Mouse (Mus musculus) midbrain, embryonic 12.5 days (tissue): ENCODE results near the gene Spaar. TPM values are rescaled to one million over a fixed set of nuclear protein-coding genes. Genes with fewer than 3 reads are reported as not detected.

ENCODE experiments used
- ATAC-seq: fragments of 200-750 bp; cut with Nextera tagmentation; 2 replicates; pipeline ENCODE4 v1.8.0; 2017; ENCODE audit warnings: low read depth, moderate TSS enrichment, moderate library complexity; ENCODE audit not compliant: low FRiP score
- H3K27ac ChIP-seq: fragments of 300-500 bp; sonication (generic); replicated peaks from 2 replicates; pipeline ENCODE4 v1.5.1; 2016; ENCODE audit warnings: mild to moderate bottlenecking
- H3K27me3 ChIP-seq: fragments of 300-500 bp; sonication (generic); 2 replicates; pipeline ENCODE4 v1.6.1; 2016; ENCODE audit warnings: mild to moderate bottlenecking
- H3K36me3 ChIP-seq: fragments of 300-500 bp; sonication (generic); 2 replicates; pipeline ENCODE4 v1.6.1; 2016
- H3K4me1 ChIP-seq: fragments of 300-500 bp; sonication (generic); 2 replicates; pipeline ENCODE4 v1.6.1; 2016
- H3K4me2 ChIP-seq: fragments of 300-500 bp; sonication (generic); replicated peaks from 2 replicates; pipeline ENCODE4 v1.6.1; 2016; ENCODE audit warnings: mild to moderate bottlenecking, moderate library complexity
- H3K4me3 ChIP-seq: fragments of 300-500 bp; sonication (generic); 2 replicates; pipeline ENCODE4 v1.5.1; 2016; ENCODE audit warnings: mild to moderate bottlenecking
- H3K9ac ChIP-seq: fragments of 300-500 bp; sonication (generic); replicated peaks from 2 replicates; pipeline ENCODE4 v1.6.1; 2016; ENCODE audit warnings: mild to moderate bottlenecking, moderate library complexity
- H3K9me3 ChIP-seq: fragments of 300-500 bp; sonication (generic); 2 replicates; pipeline ENCODE4 v1.6.1; 2016; ENCODE audit warnings: mild to moderate bottlenecking
- WGBS: fragments of 180-500 bp; shearing (Covaris S2); methylation state at CpG from one replicate; pipeline ENCODE4 v1.1.7; 2016; 5-methylcytosine and 5-hydroxymethylcytosine counted together
- polyA plus RNA-seq: library from polyadenylated mRNA; unstranded; fragments of >200 nt; fragmentation: Nextera tagmentation; extraction: Ambion mirVana; gene quantifications from 2 replicates; pipeline ENCODE4 v1.2.1, GENCODE M21; 2016

The Spaar gene
- polyA plus RNA-seq, 1 experiment from 2014 or later: not detected

- Histone ChIP-seq H3K9ac (no peak overlapping the region), H3K4me1 (no peaks in the 10 kb centered on the region), H3K36me3 (no peaks in the 10 kb centered on the region), H3K27me3 (no peaks in the 10 kb centered on the region), H3K4me3 (no peak overlapping the region), H3K9me3 (no peaks in the 10 kb centered on the region), H3K4me2 (no peak overlapping the region), H3K27ac (no peak overlapping the region)
- no peak for ATAC-seq
- WGBS: 3% methylated on average over 2 of the region's 2 CpGs
Observed at GRCm38 (mm10) chr4:43711821-43712220, 18.0 kb upstream of the Spaar start.

GRCm38 (mm10) chr4:43713652-43714219 lies 16.1 kb upstream of the Spaar start:
- no peak for ATAC-seq
- WGBS: 45% methylated on average over 7 of the region's 7 CpGs

GRCm38 (mm10) chr4:43720491-43721228 lies 9.2 kb upstream of the Spaar start:
- H3K27ac ChIP-seq: 0 out of 2 replicates have a peak overlapping the region, but pooled peaks have one; percentile 39
- ATAC-seq: no peak
- H3K9me3 ChIP-seq: no peaks in the 10 kb centered on the region
- no peak overlapping the region for H3K4me3 ChIP-seq
- H3K4me1 ChIP-seq: peaks cover 5% of the 10 kb centered on the region; the same call in 1 of the 2 replicates
- 61% methylated on average over 13 of the region's 16 CpGs for WGBS
- no peak overlapping the region for H3K9ac ChIP-seq
- H3K27me3 ChIP-seq: no peaks in the 10 kb centered on the region
- no peaks in the 10 kb centered on the region for H3K36me3 ChIP-seq
- H3K4me2 ChIP-seq: no peak overlapping the region

More at GRCm38 (mm10) chr4:43713652-43714219, 16.1 kb upstream of the Spaar start:
- H3K36me3 ChIP-seq: no peaks in the 10 kb centered on the region
- no peak overlapping the region for H3K4me3 ChIP-seq
- H3K9ac ChIP-seq: no peak overlapping the region
- no peak overlapping the region for H3K4me2 ChIP-seq
- no peaks in the 10 kb centered on the region for H3K27me3 ChIP-seq
- no peak overlapping the region for H3K27ac ChIP-seq
- H3K9me3 ChIP-seq: no peaks in the 10 kb centered on the region
- no peaks in the 10 kb centered on the region for H3K4me1 ChIP-seq

GRCm38 (mm10) chr4:43722191-43722590 lies 7.6 kb upstream of the Spaar start:
- no peak overlapping the region for H3K27ac ChIP-seq
- no peak overlapping the region for H3K4me2 ChIP-seq
- H3K9me3 ChIP-seq: no peaks in the 10 kb centered on the region
- H3K27me3 ChIP-seq: no peaks in the 10 kb centered on the region
- no peak for ATAC-seq
- peaks cover 5% of the 10 kb centered on the region; the same call in 1 of the 2 replicates for H3K4me1 ChIP-seq
- no peak overlapping the region for H3K4me3 ChIP-seq
- H3K9ac ChIP-seq: no peak overlapping the region
- 84% methylated on average over 4 of the region's 4 CpGs for WGBS
- H3K36me3 ChIP-seq: no peaks in the 10 kb centered on the region

- no peaks in the 10 kb centered on the region for H3K36me3 ChIP-seq
- H3K27me3 ChIP-seq: no peaks in the 10 kb centered on the region; the same call in 1 of the 2 replicates
- no peak overlapping the region for H3K27ac ChIP-seq
- WGBS: 37% methylated on average over 1 of the region's 1 CpGs
- no peak overlapping the region for H3K9ac ChIP-seq
- no peak overlapping the region for H3K4me2 ChIP-seq
- H3K9me3 ChIP-seq: no peaks in the 10 kb centered on the region
- H3K4me1 ChIP-seq: peaks cover 5% of the 10 kb centered on the region; the same call in 1 of the 2 replicates
- ATAC-seq: no peak
- no peak overlapping the region for H3K4me3 ChIP-seq
Observed at GRCm38 (mm10) chr4:43724764-43725163, 5.1 kb upstream of the Spaar start.

- Histone ChIP-seq H3K4me2 (no peak overlapping the region), H3K4me3 (no peak overlapping the region), H3K36me3 (no peaks in the 10 kb centered on the region), H3K4me1 (no peaks in the 10 kb centered on the region), H3K27ac (no peak overlapping the region), H3K9ac (no peak overlapping the region), H3K27me3 (no peaks in the 10 kb centered on the region; the same call in 1 of the 2 replicates), H3K9me3 (no peaks in the 10 kb centered on the region)
- ATAC-seq: no peak
- WGBS: 80% methylated on average over 12 of the region's 12 CpGs
Observed at GRCm38 (mm10) chr4:43726228-43726993, 3.4 kb upstream of the Spaar start.

GRCm38 (mm10) chr4:43726995-43727394 lies 2.8 kb upstream of the Spaar start, which contains the start of gene Hrct1:
TSS of gene Hrct1 (plus strand) at chr4:43727188.
- WGBS: 74% methylated on average over 3 of the region's 3 CpGs
- no peak within 1 kb of the TSS for H3K4me3 ChIP-seq
- H3K9me3 ChIP-seq: no peaks in the 10 kb centered on the region
- no peaks in the 10 kb centered on the region for H3K36me3 ChIP-seq
- H3K4me1 ChIP-seq: no peaks in the 10 kb centered on the region
- no peak within 1 kb of the TSS for H3K27ac ChIP-seq
- no peak within 1 kb of the TSS for H3K9ac ChIP-seq
- no peak for ATAC-seq
- no peaks in the 10 kb centered on the region; the same call in 1 of the 2 replicates for H3K27me3 ChIP-seq
- no peak within 1 kb of the TSS for H3K4me2 ChIP-seq

GRCm38 (mm10) chr4:43727718-43728575 lies 1.9 kb upstream of the Spaar start:
- no peak overlapping the region for H3K9ac ChIP-seq
- ATAC-seq: no peak
- H3K4me3 ChIP-seq: no peak overlapping the region
- WGBS: 68% methylated on average over 7 of the region's 7 CpGs
- H3K4me2 ChIP-seq: no peak overlapping the region
- H3K36me3 ChIP-seq: no peaks in the 10 kb centered on the region
- H3K27me3 ChIP-seq: no peaks in the 10 kb centered on the region; the same call in 1 of the 2 replicates
- no peaks in the 10 kb centered on the region for H3K4me1 ChIP-seq
- H3K27ac ChIP-seq: no peak overlapping the region
- no peaks in the 10 kb centered on the region for H3K9me3 ChIP-seq

GRCm38 (mm10) chr4:43728576-43728954 lies 1.3 kb upstream of the Spaar start:
- H3K4me2 ChIP-seq: no peak overlapping the region
- H3K27ac ChIP-seq: no peak overlapping the region
- no peak overlapping the region for H3K9ac ChIP-seq
- 68% methylated on average over 5 of the region's 5 CpGs for WGBS
- no peak overlapping the region for H3K4me3 ChIP-seq
- H3K4me1 ChIP-seq: no peaks in the 10 kb centered on the region
- H3K9me3 ChIP-seq: no peaks in the 10 kb centered on the region
- ATAC-seq: no peak
- no peaks in the 10 kb centered on the region for H3K36me3 ChIP-seq
- no peaks in the 10 kb centered on the region; the same call in 1 of the 2 replicates for H3K27me3 ChIP-seq

GRCm38 (mm10) chr4:43729126-43729525 lies 708 bp upstream of the Spaar start:
- H3K27me3 ChIP-seq: no peaks in the 10 kb centered on the region; the same call in 1 of the 2 replicates

GRCm38 (mm10) chr4:43730750-43731297 lies 990 bp downstream of the Spaar start:
- ATAC-seq: no peak
- no peaks in the 10 kb centered on the region for H3K36me3 ChIP-seq
- no peak overlapping the region for H3K4me3 ChIP-seq
- H3K4me1 ChIP-seq: no peaks in the 10 kb centered on the region
- no peaks in the 10 kb centered on the region for H3K9me3 ChIP-seq
- H3K27me3 ChIP-seq: no peaks in the 10 kb centered on the region; the same call in 1 of the 2 replicates
- WGBS: 72% methylated on average over 21 of the region's 21 CpGs
- no peak overlapping the region for H3K4me2 ChIP-seq
- H3K27ac ChIP-seq: no peak overlapping the region
- H3K9ac ChIP-seq: no peak overlapping the region

More at GRCm38 (mm10) chr4:43729126-43729525, 708 bp upstream of the Spaar start:
- Histone ChIP-seq H3K27ac (no peak overlapping the region), H3K4me3 (no peak overlapping the region), H3K4me1 (no peaks in the 10 kb centered on the region), H3K9ac (no peak overlapping the region), H3K36me3 (no peaks in the 10 kb centered on the region), H3K4me2 (no peak overlapping the region), H3K9me3 (no peaks in the 10 kb centered on the region)
- WGBS: 72% methylated on average over 3 of the region's 3 CpGs
- ATAC-seq: no peak
